Mouse (Mus musculus) testis, postnatal 14 days (tissue): ENCODE results near the gene Lrp4.
A peak's percentile ranks its signal among the peaks of the same experiment; 100 is the strongest.

Experiments used
- DNase-seq: peaks from one replicate; pipeline ENCODE4 v3.0.0; 2021; ENCODE audit warnings: low spot score

The Lrp4 gene

DNA sequence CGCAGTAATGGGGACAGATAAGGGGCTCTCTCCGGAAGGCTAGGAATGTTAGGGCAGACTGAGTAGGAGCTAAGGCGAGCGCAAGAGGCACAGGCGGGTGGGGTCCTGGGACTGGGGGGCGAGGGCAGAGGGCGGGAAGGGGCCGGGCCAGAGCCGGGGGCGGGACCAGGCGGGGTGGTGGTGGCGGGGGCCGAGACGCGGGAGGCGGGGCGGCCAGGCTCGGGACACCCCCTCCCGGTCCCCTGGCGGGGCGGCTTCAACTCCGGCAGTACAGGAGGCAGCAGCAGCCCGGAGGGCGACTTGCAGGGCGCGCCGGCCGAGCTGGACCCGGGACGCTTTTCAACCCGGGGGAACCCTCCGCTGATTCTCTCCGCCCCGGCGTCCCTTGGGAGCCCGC, at the start of gene Lrp4:
Gene Lrp4, plus strand, starts transcription at position 253 of the 397 bp plus-strand sequence.
- no peak for DNase-seq

DNA sequence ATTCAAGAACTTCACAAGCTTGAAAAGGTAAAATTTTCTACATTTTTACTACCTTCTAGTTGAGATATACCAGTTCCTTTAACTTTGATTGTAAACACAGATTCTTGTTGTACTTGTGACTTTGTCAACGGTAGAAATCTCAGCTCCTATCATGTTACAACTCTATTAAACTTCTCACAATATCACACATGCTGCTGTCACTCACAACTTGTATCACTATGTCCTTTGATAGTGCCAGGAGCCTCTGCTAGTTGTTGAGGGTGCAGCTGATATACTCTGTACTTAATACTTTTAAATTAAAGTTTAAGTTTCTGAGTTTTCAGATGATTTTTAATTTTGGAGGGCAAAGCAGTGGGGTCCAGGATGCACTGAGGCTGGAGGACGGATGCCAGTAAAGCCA, 49.3 kb upstream of the Lrp4 start:
- no peak for DNase-seq

DNA sequence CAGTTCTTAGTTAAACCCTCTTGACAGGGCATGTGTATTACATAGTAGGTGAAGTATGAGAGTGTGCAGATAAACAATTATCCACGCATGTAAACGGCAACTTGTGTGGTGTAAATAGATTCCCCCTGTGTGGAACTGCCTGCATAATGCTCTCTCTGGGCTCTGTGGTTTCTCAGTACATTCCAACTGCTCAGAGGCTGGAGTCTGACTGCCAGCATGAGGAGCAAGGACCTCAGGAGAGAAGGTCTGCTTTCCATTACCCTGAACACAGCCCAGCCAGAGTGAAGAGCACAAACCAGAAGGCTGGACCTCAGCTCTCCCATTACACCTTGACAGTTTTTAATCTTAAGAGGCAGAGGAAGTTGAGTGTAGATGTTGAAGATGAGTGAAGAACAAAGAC, 45.8 kb upstream of the Lrp4 start:
- no peak for DNase-seq

DNA sequence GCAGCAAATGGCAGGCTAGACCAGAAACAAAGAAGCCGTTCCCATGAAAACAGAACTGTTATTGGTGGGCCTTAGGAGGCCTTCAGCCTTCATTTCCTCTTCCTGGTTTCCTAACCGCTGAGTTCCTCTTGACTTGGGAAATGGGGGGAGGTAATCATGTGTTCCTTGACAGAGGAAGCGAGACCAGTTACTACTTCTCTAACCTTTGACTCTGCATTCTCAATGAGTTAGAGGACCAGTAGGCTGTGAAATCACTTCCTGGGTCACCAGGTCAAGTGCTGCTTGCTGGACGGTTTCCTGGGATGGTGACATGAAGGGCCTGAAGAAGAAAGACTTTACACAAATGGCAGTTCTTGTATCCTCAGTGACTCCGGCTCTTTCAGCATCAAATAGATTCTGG, 45.0 kb upstream of the Lrp4 start:
- no peak for DNase-seq

DNA sequence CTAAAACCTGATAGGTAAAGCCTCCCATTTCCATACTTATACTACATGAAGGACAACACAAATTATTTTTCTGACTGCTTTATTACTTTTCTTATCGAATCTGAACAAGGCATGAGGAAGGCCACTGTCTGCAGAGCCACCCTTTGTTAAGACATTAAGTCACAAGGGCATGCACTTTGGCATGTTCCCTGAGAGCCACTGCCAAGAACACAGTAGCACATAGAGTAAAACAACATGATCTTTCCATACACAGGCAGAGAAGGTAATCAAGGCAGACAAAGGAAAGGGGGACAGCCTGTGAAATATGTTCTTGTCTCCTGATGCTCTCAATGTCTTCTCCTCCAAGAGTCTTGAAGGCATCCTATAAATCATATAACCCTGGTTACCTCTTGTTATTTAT, 43.5 kb upstream of the Lrp4 start:
- no peak for DNase-seq

DNA sequence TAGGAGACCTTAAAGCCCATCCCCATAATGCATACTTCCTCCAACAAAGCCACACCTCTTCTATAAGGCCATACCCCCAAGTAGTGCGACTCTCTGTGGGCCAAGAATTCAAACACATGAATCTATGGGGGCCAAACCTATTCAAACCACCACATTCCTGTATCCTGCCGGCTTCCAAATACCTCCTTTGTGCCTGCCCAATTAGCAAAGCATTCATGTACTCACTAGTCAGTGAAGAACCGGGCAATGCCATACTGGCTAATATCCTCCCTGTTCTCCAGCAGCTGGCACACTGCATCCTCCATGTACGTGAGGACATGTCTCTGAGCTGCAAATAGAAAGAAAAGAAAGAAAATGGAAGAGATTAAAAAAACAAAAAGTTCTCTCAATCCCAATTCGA, 35.7 kb upstream of the Lrp4 start:
- DNase-seq, result no peak

DNA sequence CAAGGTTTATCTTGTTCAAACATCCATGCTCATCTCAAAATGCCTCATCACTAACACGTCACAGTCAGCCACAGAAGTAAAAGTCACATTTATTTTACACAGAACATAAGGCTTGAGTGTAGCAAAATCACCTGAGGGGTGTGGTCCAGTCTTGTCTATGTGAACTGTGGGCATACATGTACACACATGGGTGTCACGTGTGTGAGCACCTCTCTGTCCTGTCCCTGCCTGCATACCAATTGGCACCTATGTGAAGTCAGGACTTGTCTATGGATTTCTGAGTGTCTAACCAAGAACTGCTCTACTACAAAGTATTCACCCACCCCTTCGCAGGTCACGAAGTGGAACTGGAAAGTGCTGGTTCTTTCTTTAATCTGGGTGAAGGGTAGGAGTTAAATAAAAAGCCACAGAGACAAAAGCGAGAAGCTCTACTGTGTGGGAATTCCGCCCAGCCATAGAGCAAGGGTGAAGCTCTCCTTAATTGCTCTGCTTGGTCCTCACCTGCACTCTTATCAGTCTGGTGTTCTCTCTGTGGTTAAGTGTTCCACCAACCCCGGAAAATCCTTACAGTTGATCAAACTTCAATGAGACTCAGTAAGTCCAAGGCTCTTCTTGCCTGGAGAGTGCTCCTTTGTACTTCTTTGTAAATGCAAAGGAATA, 33.1 kb upstream of the Lrp4 start:
- no peak for DNase-seq

DNA sequence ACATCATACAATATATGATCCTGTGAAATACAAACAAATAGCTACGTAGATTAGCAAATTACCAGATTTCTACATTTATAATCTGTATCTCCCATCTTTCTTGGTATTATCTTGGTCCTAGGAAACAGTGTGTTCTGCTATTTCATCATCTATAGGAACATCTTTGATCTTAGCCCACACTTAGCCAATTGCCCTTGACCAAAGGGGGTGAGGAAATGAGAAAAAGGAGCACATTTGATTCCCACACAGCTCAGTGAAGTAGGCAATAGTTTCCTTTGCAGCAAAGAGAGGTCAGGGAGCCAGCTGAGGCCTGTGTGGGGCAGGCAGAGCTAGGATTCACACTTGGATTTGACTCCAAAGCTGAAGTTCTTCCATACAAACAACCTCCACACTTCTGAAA, 31.0 kb upstream of the Lrp4 start:
- no peak for DNase-seq

DNA sequence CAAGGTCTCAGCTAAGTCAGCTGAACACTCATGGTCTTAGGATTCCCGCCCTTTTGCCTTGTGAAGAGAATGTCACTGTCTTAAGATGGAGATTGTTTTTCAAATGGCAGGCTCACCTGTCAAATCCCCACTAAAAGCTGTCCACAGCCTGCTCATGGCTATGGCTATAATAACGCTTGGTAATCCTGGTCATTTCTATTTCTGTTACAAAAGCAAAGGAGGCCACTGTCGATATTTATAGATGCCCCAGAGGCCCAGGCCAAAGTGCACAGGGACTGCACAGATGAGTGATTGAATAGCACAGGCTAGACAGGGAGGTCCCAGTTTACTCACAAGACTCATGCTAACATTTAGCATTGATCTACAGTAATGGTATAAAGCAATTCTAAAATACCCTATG, 28.2 kb upstream of the Lrp4 start:
- no peak for DNase-seq

DNA sequence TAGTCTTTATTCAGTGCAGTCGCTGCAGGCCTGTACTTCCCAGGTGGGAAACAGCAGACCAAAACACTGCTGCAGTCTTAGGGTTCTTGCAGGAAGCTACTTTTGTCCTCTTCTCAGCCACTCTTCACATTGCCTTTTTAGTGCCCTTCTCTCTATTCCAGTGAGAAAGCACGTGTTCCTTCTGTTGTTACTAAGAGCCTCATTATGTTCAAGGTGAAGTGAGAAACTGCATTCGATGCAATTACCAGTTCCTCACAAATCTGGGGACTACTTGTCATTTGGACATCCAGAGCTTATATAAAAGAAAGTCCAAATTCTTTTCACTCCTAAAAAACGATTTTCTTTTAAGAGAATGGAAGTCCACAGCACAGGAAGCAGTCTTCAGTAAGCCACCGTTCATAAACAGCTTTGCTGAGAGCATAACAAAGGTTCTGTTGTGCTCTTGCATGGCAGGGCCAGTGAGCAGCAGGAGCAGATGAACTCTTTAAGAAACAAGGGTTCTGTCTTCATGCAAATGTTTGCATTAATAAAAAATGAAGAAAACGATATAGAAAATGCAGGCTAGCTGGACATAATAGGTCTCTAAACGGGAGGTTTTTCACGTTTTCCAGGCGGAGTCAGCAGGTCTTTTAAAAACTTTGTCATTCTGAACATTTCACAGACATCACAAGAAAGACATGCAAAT, 27.3 kb upstream of the Lrp4 start:
- DNase-seq, result no peak

DNA sequence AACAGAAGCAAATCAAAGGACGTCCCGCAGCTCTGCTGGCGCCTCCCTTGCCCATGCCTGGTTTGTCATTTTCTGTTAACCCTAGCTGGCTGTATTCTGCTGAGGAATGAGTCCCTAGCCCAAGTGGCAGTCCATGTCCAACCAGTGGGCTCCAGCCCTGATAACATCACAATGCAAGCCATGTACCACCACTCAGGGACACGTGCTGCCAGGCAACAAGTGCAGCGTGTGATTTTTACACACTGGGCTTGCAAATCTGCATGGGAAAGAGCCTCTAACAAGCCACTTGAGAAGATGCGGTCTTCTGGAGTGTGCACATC, 26.8 kb upstream of the Lrp4 start:
- DNase-seq, result no peak

DNA sequence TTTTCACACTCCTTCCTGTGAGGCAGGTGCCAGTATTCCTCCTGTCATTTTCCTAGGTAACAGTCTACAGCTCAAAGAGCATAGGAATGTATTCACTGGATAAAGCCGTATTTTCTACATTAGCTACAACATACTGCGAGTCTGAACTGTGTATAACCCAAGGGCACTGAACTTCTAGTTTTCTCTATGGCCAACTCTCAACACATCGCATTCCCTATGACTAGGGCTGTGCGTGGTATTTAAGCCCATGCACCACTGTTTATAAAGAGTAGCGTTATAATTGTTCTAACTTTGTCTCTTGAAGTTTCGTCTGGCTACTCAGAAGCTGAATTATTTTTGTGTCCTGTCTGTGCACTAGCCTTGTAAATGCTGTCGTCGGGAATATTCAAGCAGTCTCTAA, 20.6 kb upstream of the Lrp4 start:
- no peak for DNase-seq

DNA sequence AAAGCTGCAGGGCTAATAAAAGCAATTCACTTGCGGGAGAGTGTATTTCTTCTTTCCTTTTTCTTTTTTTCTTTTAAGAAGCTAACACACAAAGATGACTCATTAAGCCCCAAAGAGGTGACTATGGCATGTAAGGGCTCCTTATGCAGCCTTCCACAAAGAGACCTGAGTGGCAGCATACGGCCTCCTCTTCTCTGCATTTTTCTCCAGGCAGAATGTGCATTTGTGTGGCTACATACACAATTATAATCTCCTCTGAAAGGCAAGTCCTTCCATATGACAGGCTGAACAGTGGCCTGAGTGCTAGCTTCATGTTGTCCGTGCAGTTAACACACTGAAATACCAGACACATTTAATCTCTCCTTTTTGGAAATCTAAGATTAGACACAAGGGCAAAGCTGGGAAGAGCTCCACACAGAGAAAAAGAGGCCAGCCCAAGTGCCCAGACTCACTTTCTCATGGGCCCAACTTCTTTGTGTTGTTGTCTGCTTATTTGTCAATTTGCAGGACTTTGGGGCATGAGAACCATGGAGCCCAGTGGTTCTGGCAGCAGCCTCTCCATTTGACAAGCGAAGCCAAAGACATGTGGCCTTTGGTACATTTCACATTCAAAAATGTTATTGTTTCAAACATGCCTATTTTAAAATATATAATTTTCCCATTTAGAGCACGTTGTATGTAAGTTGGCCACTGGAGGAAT, 20.0 kb upstream of the Lrp4 start:
- no peak for DNase-seq

DNA sequence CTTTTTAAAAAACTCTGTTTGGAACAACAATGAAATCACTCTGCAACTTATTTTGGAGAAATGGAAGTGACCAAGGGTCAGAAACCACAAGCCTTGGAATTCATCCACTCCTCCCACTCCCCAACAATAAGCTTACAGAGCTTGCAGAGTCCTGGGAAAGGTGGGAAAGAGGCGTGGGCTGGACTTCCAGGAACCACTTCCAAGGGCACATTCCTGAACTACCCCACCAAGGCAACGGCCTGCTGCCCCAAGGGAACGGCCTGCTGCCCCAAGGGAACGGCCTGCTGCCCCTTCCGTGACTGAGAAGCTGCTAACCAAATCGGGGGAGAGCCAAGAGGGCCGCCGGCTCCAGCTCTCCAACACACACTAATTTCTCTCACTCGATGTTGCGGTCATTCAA, 18.0 kb upstream of the Lrp4 start:
- DNase-seq, result no peak

DNA sequence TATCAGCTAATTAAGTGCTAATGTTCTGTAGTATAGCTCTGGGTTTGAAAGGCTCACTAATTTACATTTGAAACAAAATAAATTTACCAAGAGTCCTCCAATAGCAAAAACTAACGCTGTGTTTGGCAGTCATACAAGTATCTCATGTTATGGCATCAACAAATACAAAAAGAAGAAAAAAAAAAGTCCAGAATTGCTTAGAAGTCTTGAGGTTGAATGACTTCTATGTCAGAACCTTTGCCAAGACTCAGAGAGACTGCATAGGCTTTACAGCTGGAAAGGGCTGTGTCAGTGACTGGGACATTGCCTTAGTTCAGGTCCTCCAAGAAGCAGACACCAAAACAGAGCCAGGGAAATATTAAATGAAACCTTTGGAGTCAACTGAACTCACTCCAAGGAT, 17.4 kb upstream of the Lrp4 start:
- DNase-seq, result no peak

DNA sequence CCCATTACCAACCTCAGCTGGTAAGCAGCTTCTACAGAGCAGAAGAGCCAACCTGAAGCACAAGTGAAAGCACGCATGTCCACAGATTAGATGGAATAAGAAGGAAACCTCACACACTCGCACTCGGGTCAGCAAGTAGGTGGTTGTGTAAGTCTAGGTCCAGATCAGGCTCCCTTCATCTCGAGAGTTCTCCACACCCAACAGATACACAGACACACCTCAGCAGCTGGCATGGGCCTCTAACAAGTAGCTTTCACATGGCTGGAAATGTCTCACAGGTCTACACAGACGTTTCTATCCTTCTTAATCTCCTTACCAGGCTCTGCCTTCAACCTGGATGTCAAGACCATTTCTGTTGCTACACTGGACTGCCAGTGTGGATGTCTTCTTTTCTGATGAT, 16.6 kb upstream of the Lrp4 start:
- no peak for DNase-seq

DNA sequence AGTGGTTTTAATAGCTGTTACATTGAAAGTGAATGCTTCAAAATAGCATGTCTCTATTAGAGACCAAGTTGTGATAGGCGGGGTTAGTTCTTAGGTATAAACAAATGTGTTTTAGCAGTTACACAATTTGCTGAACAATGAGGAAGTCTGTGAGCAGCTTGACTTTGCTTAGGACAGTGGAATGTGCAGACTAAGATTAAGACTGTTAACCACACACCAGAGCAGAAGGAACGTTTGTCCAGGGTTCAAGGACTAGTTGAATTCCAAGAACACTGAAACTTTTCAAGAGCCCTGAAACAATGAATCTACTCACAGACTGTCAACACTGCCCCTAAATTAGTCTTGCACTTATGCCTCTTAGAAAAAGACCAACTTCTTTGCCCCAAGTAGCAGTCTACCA, 15.6 kb upstream of the Lrp4 start:
- DNase-seq, result no peak

DNA sequence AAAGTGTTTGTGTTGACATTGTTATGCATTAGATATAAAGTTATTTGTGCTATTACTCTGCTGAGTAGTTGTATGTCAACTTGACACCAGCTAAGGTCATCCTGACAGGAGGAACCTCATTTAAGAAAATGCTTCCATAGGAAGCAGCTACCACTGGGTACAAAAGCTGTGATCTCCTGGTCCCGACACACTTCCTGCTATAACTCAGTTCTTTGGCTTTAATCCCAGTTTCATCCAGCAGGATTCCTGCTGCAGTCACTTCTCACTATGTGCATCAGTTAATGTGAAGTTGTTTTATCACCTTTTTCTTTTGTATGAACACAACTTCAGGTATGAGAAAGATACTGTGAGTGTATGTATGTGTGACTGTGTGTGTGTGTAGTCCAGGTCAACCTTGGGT, 15.1 kb upstream of the Lrp4 start:
- no peak for DNase-seq

DNA sequence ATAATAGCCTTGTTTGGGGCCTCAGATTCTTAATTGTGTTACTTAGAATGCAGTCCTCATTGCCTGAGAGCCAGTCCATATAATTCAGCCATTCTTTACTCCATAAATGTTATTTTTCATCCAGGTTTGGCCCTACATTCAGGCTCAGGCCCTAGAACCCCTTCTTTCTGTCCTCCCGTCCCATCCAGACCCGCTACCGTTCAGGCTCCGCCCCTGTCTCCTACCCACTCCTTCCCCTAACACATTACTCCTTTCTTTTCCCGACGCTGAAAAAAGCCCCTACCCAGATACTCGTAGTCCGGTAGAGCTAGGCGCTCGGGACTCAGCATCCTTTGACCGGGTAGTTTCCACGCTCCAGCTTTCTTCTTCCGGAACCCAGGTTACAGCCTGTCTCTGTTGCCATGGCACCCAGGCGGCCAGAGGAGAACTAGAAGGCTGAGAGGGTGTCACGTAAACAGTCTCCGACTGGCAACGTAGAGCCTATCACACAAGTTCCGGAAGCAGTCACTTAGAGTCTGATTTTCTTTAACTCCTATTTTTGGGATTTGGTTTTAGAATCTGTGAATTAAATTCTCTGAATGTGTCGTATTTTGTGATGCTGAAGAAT, 12.9 kb upstream of the Lrp4 start, which contains the start of gene 1110051M20Rik:
Gene 1110051M20Rik, minus strand, starts transcription at position 419 of the 607 bp plus-strand sequence.
- peak; percentile 92 for DNase-seq

DNA sequence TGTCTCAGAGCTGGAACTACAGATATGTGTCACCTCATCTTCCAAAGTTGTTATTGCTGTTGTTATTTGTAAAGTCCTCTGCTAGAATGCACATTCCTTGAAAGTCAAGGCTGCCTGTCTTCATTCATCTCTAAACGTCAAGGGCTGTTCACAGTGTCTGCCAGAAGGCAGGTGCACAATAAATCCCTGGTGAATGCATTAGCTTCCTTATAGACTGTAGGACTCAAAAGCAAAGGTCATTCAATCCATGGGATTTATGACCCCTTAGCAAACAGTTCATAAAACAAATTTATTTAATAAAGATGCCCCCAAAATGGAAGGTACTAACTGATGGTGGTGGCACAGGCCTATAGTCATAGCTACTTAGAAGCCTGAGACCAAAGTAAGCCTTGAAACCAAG, 7.6 kb upstream of the Lrp4 start:
- DNase-seq, result no peak

DNA sequence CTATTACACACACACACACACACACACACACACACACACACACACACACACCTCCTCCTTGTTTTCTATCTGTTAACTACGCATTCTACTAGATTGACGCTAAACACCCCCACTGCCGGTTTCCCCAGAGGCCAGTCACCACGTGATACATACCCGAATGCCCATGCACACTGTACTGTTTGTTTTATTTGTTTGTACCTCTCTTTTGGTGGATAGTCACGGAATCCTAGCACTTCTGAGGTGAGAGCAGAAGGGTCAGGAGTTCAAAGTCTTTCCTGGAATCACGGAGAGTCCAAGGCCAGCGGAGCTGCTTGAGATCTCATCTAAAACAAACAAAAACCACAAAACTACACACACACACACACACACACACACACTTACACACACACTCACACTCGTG, 7.0 kb upstream of the Lrp4 start:
- DNase-seq, result no peak

DNA sequence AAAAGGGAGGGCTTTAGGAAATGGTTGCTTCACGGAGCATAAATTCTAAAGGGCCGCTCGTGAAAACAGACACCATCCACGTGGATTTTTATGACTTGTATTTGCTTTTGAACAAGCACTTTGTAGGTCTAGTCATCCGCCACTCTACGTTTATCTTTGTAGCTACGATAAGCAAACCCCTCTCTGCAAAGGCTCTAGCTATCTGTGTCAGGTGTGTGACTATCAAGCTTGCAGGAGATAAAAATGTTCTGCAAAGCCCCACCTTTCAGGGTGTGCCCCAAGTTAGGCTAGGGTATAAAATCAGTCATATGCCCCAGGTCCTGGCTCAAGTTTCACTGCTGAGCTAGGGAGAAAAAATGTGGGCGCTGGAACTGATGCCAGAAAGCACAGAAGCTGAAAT, 4.7 kb upstream of the Lrp4 start:
- no peak for DNase-seq
